Mouse (Mus musculus) midbrain, embryonic 14.5 days (tissue): ENCODE measurements around the gene Vipr1. TPM values are rescaled to one million over a fixed set of nuclear protein-coding genes. Genes with fewer than 3 reads are reported as not detected.
A peak's percentile ranks its signal among the peaks of the same experiment; 100 is the strongest.

Experiments
- ATAC-seq: fragments of 200-750 bp; cut with Nextera tagmentation; 2 replicates; pipeline ENCODE4 v1.8.0; 2017; ENCODE audit warnings: moderate number of reproducible peaks, moderate library complexity; ENCODE audit not compliant: low FRiP score, low TSS enrichment
- DNase-seq: peaks from one replicate; pipeline ENCODE4 v3.0.0-alpha.2; 2015
- H3K27ac ChIP-seq: fragments of 300-500 bp; sonication (generic); replicated peaks from 2 replicates; pipeline ENCODE4 v1.5.1; 2014; ENCODE audit warnings: mild to moderate bottlenecking, low read depth, low read length, moderate library complexity
- H3K27me3 ChIP-seq: fragments of 300-500 bp; sonication (generic); 2 replicates; pipeline ENCODE4 v1.6.1; 2014; ENCODE audit warnings: low read length, control low read depth, mixed read lengths; ENCODE audit not compliant: control insufficient read depth, insufficient read depth
- H3K36me3 ChIP-seq: fragments of 300-500 bp; sonication (generic); 2 replicates; pipeline ENCODE4 v1.6.1; 2014; ENCODE audit warnings: low read length, control low read depth; ENCODE audit not compliant: control insufficient read depth, insufficient read depth
- H3K4me1 ChIP-seq: fragments of 300-500 bp; sonication (generic); 2 replicates; pipeline ENCODE4 v1.6.1; 2014; ENCODE audit warnings: mild to moderate bottlenecking, antibody characterized with exemption, low read length, control low read depth; ENCODE audit not compliant: control insufficient read depth, insufficient read depth
- H3K4me2 ChIP-seq: fragments of 300-500 bp; sonication (generic); 2 replicates; pipeline ENCODE4 v1.6.1; 2014; ENCODE audit warnings: mild to moderate bottlenecking, low read length, moderate library complexity
- H3K4me3 ChIP-seq: fragments of 300-500 bp; sonication (generic); replicated peaks from 2 replicates; pipeline ENCODE4 v1.5.1; 2014; ENCODE audit warnings: low read depth, low read length
- H3K9ac ChIP-seq: fragments of 300-500 bp; sonication (generic); replicated peaks from 2 replicates; pipeline ENCODE4 v1.6.1; 2014; ENCODE audit warnings: mild to moderate bottlenecking, low read length, moderate library complexity
- H3K9me3 ChIP-seq: fragments of 300-500 bp; sonication (generic); 2 replicates; pipeline ENCODE4 v1.6.1; 2016; ENCODE audit warnings: low read length, control low read depth, mixed read lengths; ENCODE audit not compliant: control insufficient read depth
- WGBS: fragments of 180-500 bp; shearing (Covaris S2); extraction: QIAGEN DNeasy Blood & Tissue Kit; methylation state at CpG from one replicate; pipeline ENCODE4 v1.1.7; 2014; 5-methylcytosine and 5-hydroxymethylcytosine counted together
- polyA plus RNA-seq: library from polyadenylated mRNA; unstranded; fragments of >200 nt; fragmentation: Nextera tagmentation; extraction: Ambion mirVana; gene quantifications from 2 replicates; pipeline ENCODE4 v1.2.1, GENCODE M21; 2014

Gene Vipr1
- polyA plus RNA-seq, 1 experiment from 2014 or later: 0.25 TPM

- H3K4me1 ChIP-seq: no peaks in the 10 kb centered on the region
- H3K4me3 ChIP-seq: no peak overlapping the region
- no peaks in the 10 kb centered on the region for H3K27me3 ChIP-seq
- H3K27ac ChIP-seq: no peak overlapping the region
- DNase-seq (no peak), ATAC-seq (no peak)
- peaks cover 13% of the 10 kb centered on the region for H3K36me3 ChIP-seq
- H3K4me2 ChIP-seq: no peak overlapping the region
- 83% methylated on average over 8 of the region's 8 CpGs for WGBS
- H3K9ac ChIP-seq: no peak overlapping the region
- H3K9me3 ChIP-seq: no peaks in the 10 kb centered on the region
Measured at GRCm38 (mm10) chr9:121677476-121677875, 35.0 kb downstream of the Vipr1 start.

- Histone ChIP-seq H3K4me1 (no peaks in the 10 kb centered on the region), H3K27ac (no peak overlapping the region), H3K9ac (no peak overlapping the region), H3K9me3 (no peaks in the 10 kb centered on the region), H3K4me2 (no peak overlapping the region), H3K36me3 (peaks cover 32% of the 10 kb centered on the region), H3K27me3 (no peaks in the 10 kb centered on the region), H3K4me3 (no peak overlapping the region)
- WGBS: 21% methylated on average over 6 of the region's 6 CpGs
- peak; percentile 62; the same call in 1 of the 2 replicates for ATAC-seq
- DNase-seq: peak; percentile 80
Measured at GRCm38 (mm10) chr9:121679549-121679948, 37.0 kb downstream of the Vipr1 start.

- no peak for ATAC-seq
- 85% methylated on average over 8 of the region's 8 CpGs for WGBS
Measured at GRCm38 (mm10) chr9:121681191-121681590, 38.7 kb downstream of the Vipr1 start.

DNA sequence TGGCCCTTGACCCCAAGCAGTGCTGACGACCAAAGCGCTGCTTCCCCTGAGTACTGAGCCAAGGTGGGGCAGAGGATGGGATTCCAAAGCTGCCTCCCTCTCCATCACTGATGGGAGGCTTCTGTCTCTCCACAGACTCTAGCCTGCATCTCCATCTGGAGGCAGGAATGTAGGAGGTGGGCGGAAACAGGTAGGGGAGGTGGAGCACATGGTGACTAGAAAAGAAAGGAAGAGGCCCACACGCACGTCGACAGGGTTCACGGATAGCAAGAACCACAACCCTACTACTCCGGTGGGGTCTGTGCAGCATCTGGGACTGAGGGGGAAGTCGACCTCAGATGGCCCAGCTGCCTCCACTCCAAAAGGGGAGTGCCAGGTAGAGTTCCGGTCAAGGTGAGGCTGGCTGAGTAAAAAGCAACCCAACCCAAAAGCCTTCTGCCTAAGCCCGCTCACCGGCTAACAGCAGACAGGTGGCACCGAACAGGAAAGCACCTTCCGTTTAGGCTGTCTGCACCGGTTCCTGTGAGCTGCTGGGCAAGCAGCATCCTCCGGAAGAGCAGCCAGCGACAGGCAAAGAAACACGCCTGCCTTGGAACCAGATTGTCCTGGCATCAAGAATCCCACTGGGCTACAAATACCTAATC lies 39.6 kb downstream of the Vipr1 start:
- H3K27ac ChIP-seq: no peak overlapping the region
- no peak overlapping the region for H3K9ac ChIP-seq
- no peaks in the 10 kb centered on the region for H3K4me1 ChIP-seq
- H3K36me3 ChIP-seq: peaks cover 47% of the 10 kb centered on the region
- ATAC-seq (no peak), DNase-seq (no peak)
- no peak overlapping the region for H3K4me3 ChIP-seq
- H3K9me3 ChIP-seq: no peaks in the 10 kb centered on the region
- no peaks in the 10 kb centered on the region for H3K27me3 ChIP-seq
- no peak overlapping the region for H3K4me2 ChIP-seq
- 82% methylated on average over 18 of the region's 18 CpGs for WGBS

More at GRCm38 (mm10) chr9:121681191-121681590, 38.7 kb downstream of the Vipr1 start:
- no peak overlapping the region for H3K27ac ChIP-seq
- peaks cover 45% of the 10 kb centered on the region for H3K36me3 ChIP-seq
- no peak overlapping the region for H3K4me2 ChIP-seq
- H3K9me3 ChIP-seq: no peaks in the 10 kb centered on the region
- H3K4me1 ChIP-seq: no peaks in the 10 kb centered on the region
- no peak for DNase-seq
- no peak overlapping the region for H3K9ac ChIP-seq
- H3K27me3 ChIP-seq: no peaks in the 10 kb centered on the region
- H3K4me3 ChIP-seq: no peak overlapping the region

DNA sequence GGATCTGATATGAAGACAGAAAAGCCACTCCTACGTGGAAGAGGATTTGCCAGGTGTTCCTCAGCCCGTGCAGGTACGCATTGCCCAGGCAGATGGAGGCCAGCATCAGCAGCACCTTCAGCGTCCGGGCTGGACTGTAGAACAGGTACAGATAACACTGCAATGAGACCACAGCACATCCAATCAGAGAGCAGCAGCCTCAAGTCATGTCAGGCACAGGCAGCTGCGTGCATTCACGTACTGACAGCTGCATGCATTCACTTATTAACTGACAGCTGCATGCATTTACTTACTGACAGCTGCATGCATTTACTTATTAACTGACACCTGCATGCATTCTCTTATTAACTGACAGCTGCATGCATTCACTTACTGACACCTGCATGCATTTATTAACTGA lies 42.2 kb downstream of the Vipr1 start:
- no peaks in the 10 kb centered on the region for H3K9me3 ChIP-seq
- ATAC-seq (no peak), DNase-seq (no peak)
- 78% methylated on average over 7 of the region's 7 CpGs for WGBS
- no peak overlapping the region for H3K9ac ChIP-seq
- no peaks in the 10 kb centered on the region for H3K27me3 ChIP-seq
- no peak overlapping the region for H3K27ac ChIP-seq
- no peak overlapping the region for H3K4me3 ChIP-seq
- H3K36me3 ChIP-seq: peaks cover 64% of the 10 kb centered on the region
- H3K4me2 ChIP-seq: no peak overlapping the region
- H3K4me1 ChIP-seq: peaks cover 5% of the 10 kb centered on the region

DNA sequence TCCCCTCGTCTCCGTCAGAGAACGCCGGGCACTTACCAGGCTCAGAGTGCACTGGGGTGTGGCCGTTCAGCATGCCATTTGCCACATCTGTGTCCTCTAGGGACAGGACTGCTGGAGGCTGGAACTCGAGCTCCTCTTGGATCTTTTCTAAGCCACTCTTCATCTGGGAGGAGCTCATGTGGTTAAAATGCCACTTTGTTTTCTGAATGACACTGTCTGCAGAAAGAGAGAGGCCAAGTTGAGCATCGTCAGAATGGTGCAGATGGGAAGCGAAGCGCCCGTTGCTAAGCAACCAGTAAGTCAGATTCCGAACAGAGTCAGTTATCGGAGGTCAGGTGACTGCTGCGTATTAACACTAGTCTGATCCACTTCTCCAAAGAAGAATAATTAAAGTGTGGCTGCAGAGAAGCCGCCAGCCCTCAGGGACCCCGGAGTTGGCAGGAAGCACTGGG lies 47.7 kb downstream of the Vipr1 start:
- 12% methylated on average over 15 of the region's 15 CpGs for WGBS
- DNase-seq: peak; percentile 90
- Histone ChIP-seq H3K4me3 (peak overlapping the region; percentile 24), H3K27me3 (no peaks in the 10 kb centered on the region), H3K9ac (peak overlapping the region; percentile 21; the same call in 1 of the 2 replicates), H3K9me3 (no peaks in the 10 kb centered on the region), H3K4me1 (peaks cover 21% of the 10 kb centered on the region), H3K4me2 (peak overlapping the region; percentile 53), H3K36me3 (peaks cover 53% of the 10 kb centered on the region), H3K27ac (peak overlapping the region; percentile 83)
- peak; percentile 88 for ATAC-seq

DNA sequence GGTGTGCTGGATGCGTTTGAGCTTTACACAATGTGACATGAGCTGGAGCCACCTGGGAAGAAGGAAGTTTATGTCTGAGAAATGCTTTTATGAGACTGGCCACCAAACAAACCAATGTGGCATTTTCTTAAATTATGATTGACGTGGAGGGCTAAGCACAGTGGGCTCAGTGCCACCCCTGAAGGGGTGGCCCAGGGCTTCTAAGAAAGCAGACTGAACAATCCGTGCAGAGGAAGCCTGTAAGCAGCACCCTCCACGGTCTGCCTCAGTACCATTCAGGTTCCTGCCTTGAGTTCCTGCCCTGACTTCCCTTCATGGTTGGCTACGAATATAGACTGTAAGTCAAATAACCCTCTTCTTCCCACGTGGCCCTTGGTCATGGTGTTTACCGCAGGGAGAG lies 48.2 kb downstream of the Vipr1 start:
- Histone ChIP-seq H3K4me1 (peaks cover 21% of the 10 kb centered on the region), H3K36me3 (peaks cover 53% of the 10 kb centered on the region), H3K4me3 (no peak overlapping the region), H3K27me3 (no peaks in the 10 kb centered on the region), H3K27ac (peak overlapping the region; percentile 83), H3K9me3 (no peaks in the 10 kb centered on the region), H3K9ac (peak overlapping the region; percentile 21; the same call in 1 of the 2 replicates), H3K4me2 (peak overlapping the region; percentile 53)
- 65% methylated on average over 7 of the region's 7 CpGs for WGBS
- peak; percentile 44; the same call in 1 of the 2 replicates for ATAC-seq
- DNase-seq: no peak

DNA sequence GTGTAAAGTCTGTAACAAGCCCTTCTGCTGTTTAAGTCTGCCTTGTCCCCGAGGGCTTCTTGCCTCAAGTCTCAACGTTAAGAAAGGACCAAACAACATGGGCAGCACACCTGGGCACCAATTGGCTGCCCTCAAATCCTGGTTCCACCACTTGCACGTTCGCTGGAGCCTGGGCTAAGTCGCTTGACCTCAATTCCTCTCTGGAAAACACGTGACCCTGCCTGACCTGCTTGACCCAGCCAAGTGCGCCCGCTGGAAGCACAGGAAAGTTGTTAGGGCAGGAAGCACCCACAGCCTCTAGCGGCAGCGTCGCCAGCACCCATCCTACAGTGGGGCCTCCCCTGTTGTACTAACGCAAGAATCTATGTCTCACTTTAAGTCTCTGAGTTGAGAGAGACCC lies 52.2 kb downstream of the Vipr1 start:
- H3K9me3 ChIP-seq: no peaks in the 10 kb centered on the region
- DNase-seq: no peak
- no peak overlapping the region for H3K9ac ChIP-seq
- H3K36me3 ChIP-seq: peaks cover 46% of the 10 kb centered on the region
- H3K27ac ChIP-seq: no peak overlapping the region
- no peak overlapping the region for H3K4me3 ChIP-seq
- ATAC-seq: no peak
- peaks cover 16% of the 10 kb centered on the region for H3K4me1 ChIP-seq
- H3K4me2 ChIP-seq: no peak overlapping the region
- WGBS: 82% methylated on average over 12 of the region's 12 CpGs
- H3K27me3 ChIP-seq: no peaks in the 10 kb centered on the region

DNA sequence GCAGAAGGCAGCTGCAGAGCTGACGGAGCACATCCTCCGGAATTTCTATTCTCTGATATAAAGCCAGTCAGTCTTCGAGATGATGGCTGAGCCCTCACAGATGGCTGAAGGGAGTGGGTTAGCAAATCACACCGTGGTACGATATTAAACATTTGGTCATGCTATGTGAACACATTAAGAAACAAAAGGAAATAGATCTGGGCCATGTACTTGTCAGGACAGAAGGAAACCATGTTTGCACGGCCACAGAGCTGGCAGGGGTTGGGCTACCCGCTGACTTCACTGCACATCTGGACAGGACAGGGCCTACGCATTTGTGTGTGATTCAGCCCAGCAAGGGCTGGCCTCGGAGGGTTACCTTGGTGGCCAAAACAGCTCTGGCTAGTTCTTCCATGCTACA lies 54.1 kb downstream of the Vipr1 start:
- Histone ChIP-seq H3K9ac (no peak overlapping the region), H3K36me3 (peaks cover 46% of the 10 kb centered on the region), H3K27me3 (no peaks in the 10 kb centered on the region), H3K4me2 (no peak overlapping the region), H3K4me3 (no peak overlapping the region), H3K27ac (no peak overlapping the region), H3K9me3 (no peaks in the 10 kb centered on the region), H3K4me1 (no peaks in the 10 kb centered on the region)
- 86% methylated on average over 9 of the region's 9 CpGs for WGBS
- DNase-seq: no peak
- no peak for ATAC-seq
